Mouse (Mus musculus) E14TG2a.4 (cell line): Measurements from ENCODE around the gene Dgkz.

Source experiments
- CTCF ChIP-seq: conservative IDR thresholded peaks from 2 replicates; pipeline ENCODE4 v1.5.1; 2014; ENCODE audit warnings: low read length
- NANOG ChIP-seq: IDR thresholded peaks from 2 replicates; pipeline ENCODE4 v1.6.1; 2014; ENCODE audit warnings: borderline replicate concordance, low read length, mixed read lengths

GRCm38 (mm10) chr2:91957096-91957495 lies 18.6 kb downstream of the Dgkz start:
- TF ChIP-seq CTCF (no peak), NANOG (no peak)
